Mouse (Mus musculus) bone marrow macrophage, adult 2 months (primary cell): ENCODE data around the gene Mmd. TPM values are rescaled to one million over a fixed set of nuclear protein-coding genes. Genes with fewer than 3 reads are reported as not detected.
A peak's percentile ranks its signal among the peaks of the same experiment; 100 is the strongest.

Experiments
- H3K27ac ChIP-seq: 2 replicates; pipeline ENCODE4 v1.5.1; 2012; ENCODE audit warnings: low read depth, low read length; ENCODE audit not compliant: insufficient read depth
- H3K4me1 ChIP-seq: 2 replicates; pipeline ENCODE4 v1.6.1; 2012; ENCODE audit warnings: low read length; ENCODE audit not compliant: control insufficient read depth, insufficient read depth
- H3K4me3 ChIP-seq: 2 replicates; pipeline ENCODE4 v1.5.1; 2012; ENCODE audit warnings: mild to moderate bottlenecking, low read length, moderate library complexity; ENCODE audit not compliant: insufficient read depth
- CTCF ChIP-seq: IDR thresholded peaks from 2 replicates; pipeline ENCODE4 v1.5.1; 2012; ENCODE audit warnings: low read depth, mild to moderate bottlenecking, low read length, moderate library complexity
- POLR2A ChIP-seq: IDR thresholded peaks from 2 replicates; pipeline ENCODE4 v1.6.1; 2012; ENCODE audit warnings: mild to moderate bottlenecking, low read depth, low read length, borderline replicate concordance
- polyA plus RNA-seq: library from polyadenylated mRNA; stranded (reverse); fragments of >200 nt; gene quantifications from 2 replicates; pipeline ENCODE4 v1.2.4, GENCODE M21; 2012; ENCODE audit not compliant: missing spikeins, insufficient read depth, insufficient read length

Gene Mmd
- polyA plus RNA-seq, 1 experiment = 50.0 TPM

DNA sequence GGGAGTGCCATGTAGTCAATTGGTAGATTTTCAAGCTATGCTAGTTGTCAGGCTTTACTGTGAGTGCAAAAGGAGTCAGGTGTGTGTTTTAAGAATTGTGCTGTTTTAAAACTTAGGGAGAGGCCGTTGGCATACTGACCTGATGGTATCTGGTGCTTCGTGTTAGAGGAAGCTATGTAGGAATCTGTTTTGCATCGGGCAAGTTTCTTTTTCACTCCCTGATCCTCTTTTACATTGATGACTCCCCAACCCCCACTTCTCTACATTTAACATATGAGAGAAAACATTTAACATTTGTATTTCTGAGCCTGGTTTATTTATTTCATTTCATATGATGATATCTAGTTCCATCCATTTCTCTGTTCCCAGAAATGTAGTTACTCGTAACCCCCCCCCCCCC, 1.5 kb upstream of the Mmd start:
- TF ChIP-seq CTCF = no peak
- TF ChIP-seq POLR2A = no peak
- H3K27ac ChIP-seq = no peak overlapping the region
- H3K4me1 ChIP-seq = peaks cover 34% of the 10 kb centered on the region
- no peak overlapping the region for H3K4me3 ChIP-seq

DNA sequence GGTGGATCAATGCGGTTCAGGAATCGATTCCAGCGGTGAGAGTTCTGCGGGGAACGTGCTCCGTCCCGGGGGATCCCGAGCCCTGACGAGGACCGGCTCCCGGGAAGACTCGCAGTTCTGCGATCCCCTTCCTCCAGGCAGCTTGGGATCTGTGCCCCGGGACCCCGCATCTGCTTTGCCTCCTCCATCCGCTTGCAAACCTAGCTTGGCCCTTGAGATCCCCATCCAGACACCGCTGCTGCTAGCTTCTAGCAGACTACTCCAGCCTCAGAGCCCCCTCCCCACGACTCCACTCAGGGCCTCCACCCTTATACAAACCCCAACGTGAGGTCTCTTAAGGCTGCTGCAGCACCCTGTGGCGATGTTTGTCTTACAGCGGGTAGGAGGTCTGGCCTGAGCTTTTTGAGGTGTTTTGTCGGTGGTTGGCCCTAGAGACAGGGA, 465 bp downstream of the Mmd start:
- peak overlapping the region; percentile 45 for H3K27ac ChIP-seq
- TF ChIP-seq CTCF (no peak), POLR2A (no peak)
- peak overlapping the region; percentile 69 for H3K4me3 ChIP-seq
- H3K4me1 ChIP-seq = peaks cover 31% of the 10 kb centered on the region

DNA sequence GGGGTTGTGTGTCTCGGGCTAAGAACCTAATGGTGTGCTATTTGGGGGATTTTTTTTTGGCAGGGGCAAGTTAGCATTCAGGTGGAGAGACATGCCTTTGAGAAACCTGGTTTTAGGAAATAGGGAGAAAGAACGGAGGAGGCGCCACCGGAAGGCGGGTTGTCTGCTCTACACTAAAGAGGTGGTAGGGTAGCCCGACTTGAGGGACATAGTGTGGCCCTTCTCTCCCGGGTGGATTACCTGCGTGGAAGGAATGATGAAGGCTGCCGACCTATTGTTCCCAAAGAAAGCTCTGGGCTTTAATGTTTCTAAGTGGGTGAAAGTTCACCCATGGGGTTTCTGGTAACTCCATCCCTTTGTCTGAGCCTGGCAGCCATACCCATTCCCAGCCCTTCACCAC, 933 bp downstream of the Mmd start:
- H3K4me1 ChIP-seq = peaks cover 27% of the 10 kb centered on the region
- TF ChIP-seq CTCF (no peak), POLR2A (no peak)

DNA sequence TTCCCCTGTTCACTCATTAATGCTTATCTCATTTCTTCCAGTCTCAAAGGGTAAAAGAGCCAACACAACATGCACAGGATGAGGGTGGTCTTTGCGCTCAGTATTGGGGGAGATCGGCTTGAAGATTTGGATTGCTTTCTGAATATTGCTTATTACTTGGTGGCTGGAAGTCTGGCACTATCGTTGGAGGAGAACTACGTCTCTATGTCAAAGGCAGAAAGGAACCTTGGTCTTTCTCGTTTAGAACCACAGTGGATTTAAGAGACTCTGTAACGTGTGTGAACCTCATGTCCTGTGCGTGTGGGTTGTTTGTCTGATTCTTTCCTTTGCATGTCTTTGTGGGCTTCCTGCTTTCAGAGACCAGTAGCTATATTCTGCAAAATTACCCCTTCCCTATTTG, 1.5 kb downstream of the Mmd start:
- Histone ChIP-seq H3K4me3 (peak overlapping the region; percentile 69), H3K27ac (no peak overlapping the region), H3K4me1 (peaks cover 22% of the 10 kb centered on the region)
- no peak for TF ChIP-seq POLR2A
- no peak for TF ChIP-seq CTCF

More for the DNA sequence above, 933 bp downstream of the Mmd start:
- Histone ChIP-seq H3K27ac (no peak overlapping the region), H3K4me3 (peak overlapping the region; percentile 69)

DNA sequence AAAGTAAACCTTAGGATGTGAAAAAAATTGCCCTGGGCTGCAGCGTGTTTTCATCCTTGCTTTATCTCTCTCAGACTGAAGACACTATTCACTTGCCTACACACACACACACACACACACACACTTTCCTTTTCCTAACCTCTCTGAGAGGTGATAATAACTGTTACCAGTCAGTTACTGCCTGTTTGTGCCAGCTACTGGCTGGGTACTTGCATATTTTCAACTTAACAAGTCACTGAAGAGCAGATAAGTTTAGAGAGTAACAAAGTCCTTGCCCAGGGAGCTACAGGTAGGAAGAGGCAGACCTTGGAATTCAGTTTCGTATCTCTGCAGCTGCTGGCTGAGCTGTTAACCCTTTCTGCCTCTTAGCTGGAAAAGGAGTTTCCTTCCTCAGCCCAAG, 2.7 kb downstream of the Mmd start:
- Histone ChIP-seq H3K4me3 (no peak overlapping the region), H3K27ac (no peak overlapping the region), H3K4me1 (peaks cover 16% of the 10 kb centered on the region)
- TF ChIP-seq CTCF (no peak), POLR2A (no peak)

DNA sequence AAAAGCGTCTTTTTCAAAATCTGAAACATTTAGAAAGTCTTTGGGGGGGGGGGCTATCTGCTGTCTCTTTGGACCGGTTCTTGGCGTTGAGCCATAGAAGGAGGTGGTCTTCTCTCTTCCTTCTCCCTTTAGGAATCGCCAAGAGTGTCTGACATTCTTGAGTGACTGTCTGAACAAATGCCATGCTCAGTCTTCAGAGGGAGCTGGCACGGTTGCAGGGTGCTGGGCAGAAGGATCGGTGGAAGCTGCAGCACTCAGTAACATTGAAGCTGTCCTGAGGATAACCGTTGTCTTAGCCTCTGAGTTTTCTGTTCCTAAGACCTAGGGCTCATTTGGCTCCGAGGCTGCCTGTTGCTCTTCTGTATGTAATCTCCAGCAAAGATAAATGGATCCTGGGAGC, 3.1 kb downstream of the Mmd start:
- Histone ChIP-seq H3K4me3 (no peak overlapping the region), H3K27ac (no peak overlapping the region), H3K4me1 (peaks cover 16% of the 10 kb centered on the region)
- TF ChIP-seq POLR2A (no peak), CTCF (no peak)

DNA sequence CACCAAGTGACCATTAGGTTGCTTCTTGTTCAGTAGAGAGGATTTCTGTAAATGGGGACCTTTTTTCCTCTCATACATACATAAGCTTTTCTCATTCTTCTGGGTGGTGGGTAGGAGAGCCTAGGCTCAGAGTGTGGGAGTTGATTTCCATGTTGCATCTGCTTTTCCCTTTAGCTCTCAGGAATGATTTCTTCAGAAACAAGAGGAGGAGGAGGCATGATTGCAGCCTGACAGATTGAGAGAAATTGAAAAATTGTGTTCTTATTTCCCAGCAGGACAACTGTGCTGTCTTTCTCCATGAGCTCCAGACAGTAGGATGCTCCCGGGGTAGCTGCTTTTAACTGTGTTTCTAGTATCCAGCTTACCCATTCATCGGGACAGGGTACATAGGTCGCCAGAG, 5.3 kb downstream of the Mmd start:
- H3K4me3 ChIP-seq = no peak overlapping the region
- peaks cover 4% of the 10 kb centered on the region for H3K4me1 ChIP-seq
- TF ChIP-seq POLR2A = no peak
- no peak for TF ChIP-seq CTCF
- no peak overlapping the region for H3K27ac ChIP-seq

DNA sequence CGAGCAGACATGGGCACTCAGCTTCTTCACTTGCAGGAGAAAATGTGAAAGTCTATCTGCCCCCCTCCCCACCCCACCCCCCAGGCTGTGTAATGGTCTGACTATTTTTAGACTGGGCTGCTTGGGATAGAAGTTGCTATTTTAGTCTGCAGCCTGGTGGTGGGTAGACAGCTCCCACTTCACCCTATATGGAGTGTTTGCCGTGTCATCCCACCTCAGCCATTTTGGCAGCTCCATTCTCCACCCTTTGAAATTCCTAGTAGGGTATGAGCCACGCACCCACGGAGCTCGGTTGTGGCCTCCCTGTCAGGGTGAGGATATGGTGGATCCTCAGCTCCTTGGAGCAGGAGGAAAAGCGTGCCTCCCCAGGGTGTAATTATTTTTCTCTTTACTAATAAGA, 6.4 kb downstream of the Mmd start:
- Histone ChIP-seq H3K4me1 (peaks cover 3% of the 10 kb centered on the region), H3K27ac (no peak overlapping the region), H3K4me3 (no peak overlapping the region)
- TF ChIP-seq CTCF = no peak
- no peak for TF ChIP-seq POLR2A

DNA sequence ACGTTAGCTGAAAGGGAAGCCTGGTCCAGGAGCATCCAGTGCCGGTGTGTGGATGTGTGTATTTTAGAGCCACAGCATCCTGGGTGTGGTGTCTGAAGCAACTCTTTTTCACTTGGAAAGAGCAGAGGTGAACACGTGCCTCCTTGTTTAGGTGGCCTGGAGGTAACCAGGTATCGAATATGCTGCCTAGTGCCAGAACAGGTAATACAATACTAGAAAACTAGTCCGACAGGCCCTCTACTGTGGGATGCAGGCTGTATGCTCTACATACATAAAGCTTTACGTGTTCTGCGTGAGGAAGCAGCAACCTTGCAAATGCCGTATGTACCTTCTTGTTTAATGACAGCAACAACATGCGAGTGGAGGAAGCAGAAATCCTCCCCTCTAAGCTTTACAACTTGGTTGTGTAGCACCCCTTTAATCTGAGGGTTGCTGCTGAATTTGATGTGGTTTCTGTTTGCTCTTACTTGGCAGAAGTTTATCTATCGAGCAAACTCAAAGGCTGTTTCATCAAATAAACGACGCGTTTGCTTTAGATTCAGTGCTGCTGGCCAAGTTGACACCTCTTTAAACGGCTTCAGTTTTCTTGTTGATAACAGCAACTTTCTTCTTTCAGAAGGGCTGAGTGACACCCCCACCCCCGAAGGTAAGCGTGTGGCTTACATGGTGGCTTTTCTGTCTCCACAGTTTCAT, 7.7 kb downstream of the Mmd start:
- TF ChIP-seq POLR2A (no peak), CTCF (no peak)
- H3K4me1 ChIP-seq = no peaks in the 10 kb centered on the region; the same call in 1 of the 2 replicates
- H3K4me3 ChIP-seq = no peak overlapping the region
- H3K27ac ChIP-seq = no peak overlapping the region

DNA sequence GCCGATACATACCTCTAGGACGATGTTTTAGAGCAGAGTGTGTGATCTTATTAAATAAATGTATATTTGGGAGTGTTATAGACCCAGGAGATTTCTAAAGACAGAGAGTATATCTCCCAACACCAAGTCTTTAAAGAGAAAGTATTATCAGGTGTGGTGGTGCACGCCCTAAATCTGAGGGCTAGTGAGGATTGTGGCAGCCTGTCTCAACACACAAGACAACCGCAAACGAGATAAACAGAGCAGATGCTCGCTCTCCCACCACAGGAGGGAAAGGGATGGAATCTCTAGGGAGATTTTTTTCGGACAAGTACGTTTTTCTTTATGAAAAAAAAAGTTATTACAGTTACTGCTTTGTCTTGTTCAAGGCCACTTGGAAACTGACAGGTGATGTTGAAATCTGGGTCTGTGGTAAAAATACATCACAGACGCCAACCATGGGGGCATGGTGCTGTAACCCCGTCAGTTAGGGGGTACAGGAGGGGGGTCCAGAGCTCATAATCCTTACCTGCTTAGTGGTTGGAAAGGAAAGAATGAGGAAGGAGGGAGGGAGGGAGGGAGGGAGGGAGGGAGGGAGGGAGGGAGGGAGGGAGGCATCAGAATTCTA, 9.2 kb downstream of the Mmd start:
- Histone ChIP-seq H3K4me1 (no peaks in the 10 kb centered on the region), H3K27ac (no peak overlapping the region), H3K4me3 (no peak overlapping the region)
- TF ChIP-seq POLR2A = no peak
- TF ChIP-seq CTCF = no peak

DNA sequence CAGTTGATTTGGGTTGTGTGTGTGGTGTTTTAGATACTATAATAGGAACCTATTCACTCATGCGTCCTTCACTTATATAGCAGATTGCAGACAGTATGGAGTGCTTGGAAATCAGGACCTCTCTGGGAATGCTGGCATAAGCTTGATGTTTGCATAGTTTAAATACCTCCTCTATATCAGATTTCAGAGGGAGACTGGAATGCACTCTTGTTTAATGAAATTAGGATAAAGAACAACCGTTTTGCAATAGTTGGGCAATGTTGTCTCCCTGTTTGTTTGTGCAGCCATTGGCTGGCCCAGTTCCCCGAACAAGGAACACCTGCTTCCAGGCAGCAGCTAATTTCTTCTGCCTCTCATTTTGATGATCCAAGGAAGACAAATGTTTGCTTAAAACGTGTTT, 9.8 kb downstream of the Mmd start:
- TF ChIP-seq CTCF (no peak), POLR2A (no peak)
- Histone ChIP-seq H3K4me1 (no peaks in the 10 kb centered on the region), H3K4me3 (no peak overlapping the region), H3K27ac (no peak overlapping the region)
